In the genomic region with DNA sequence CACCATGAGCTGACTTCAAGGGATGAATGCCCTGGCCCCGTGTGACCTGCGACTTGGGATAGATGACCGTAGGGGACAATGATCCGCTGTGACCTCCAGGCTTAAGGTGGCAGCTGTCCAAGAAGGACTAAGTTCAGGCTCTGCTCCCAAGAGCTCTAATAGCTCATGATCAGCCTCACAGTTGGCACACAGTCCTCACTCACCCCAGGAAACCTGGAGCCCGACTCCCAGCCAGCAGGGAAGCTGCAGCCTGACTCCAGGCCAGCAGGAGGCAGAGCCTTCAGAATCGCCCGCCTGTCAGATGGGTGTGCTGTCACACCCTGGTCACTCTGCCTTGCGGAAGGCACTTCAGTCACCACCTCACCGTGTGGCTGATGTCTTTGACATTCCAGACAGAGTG, we compare ENCODE assay signal across 12 mouse cellular contexts. TPM values are rescaled to one million over a fixed set of nuclear protein-coding genes. Genes with fewer than 3 reads are reported as not detected.
A peak's percentile ranks its signal among the peaks of the same experiment; 100 is the strongest.
DNase-seq lines count a peak whose midpoint lies in the region; ATAC-seq and TF ChIP-seq lines count a peak whose summit lies in the region.
"Had no signal": no experiment of that assay in that cellular context is flagged by ENCODE, and none has a peak within 500 bp of the region (broad histone marks: within the 10 kb centered on the region; RNA-seq: fewer than 3 reads in every experiment).

No protein-coding gene starts in this region.

- H3K4me3 ChIP-seq in heart, embryonic 12.5 days: no peak overlapping the region
- H3K4me3 ChIP-seq in liver, embryonic 14.5 days (ENCODE audit: insufficient read depth in 1 of 2, low read depth in 2 of 2, low read length in 2 of 2): no peak overlapping the region
- no peak overlapping the region for H3K4me3 ChIP-seq in liver, embryonic 11.5 days (ENCODE audit: low read depth, low read length)
- H3K4me3 ChIP-seq: embryonic facial prominence, embryonic 15.5 days; limb, embryonic 13.5 days had no signal

- peak; percentile 21 for TF ChIP-seq CTCF in liver, embryonic 14.5 days (IDR thresholded peaks at IDR 0.05; ENCODE audit: low read depth)

- WGBS in heart, embryonic 12.5 days: 52% methylated on average over 9 of the region's 9 CpGs
- WGBS in liver, embryonic 14.5 days (ENCODE audit: insufficient replicate concordance): 67% methylated on average over 9 of the region's 9 CpGs
- WGBS in liver, embryonic 11.5 days: 62% methylated on average over 9 of the region's 9 CpGs

- H3K36me3 ChIP-seq in heart, embryonic 12.5 days: no peaks in the 10 kb centered on the region
- no peaks in the 10 kb centered on the region for H3K36me3 ChIP-seq in liver, embryonic 14.5 days (replicated peaks; ENCODE audit: control insufficient read depth, insufficient read depth, low read depth)
- no peaks in the 10 kb centered on the region for H3K36me3 ChIP-seq in liver, embryonic 11.5 days (ENCODE audit: control insufficient read depth, insufficient read depth, low read length)
- H3K36me3 ChIP-seq: embryonic facial prominence, embryonic 15.5 days; limb, embryonic 13.5 days had no signal

- no peak overlapping the region for H3K4me2 ChIP-seq in heart, embryonic 12.5 days
- H3K4me2 ChIP-seq in liver, embryonic 14.5 days (ENCODE audit: low read depth): no peak overlapping the region
- H3K4me2 ChIP-seq in liver, embryonic 11.5 days: no peak overlapping the region
- H3K4me2 ChIP-seq: embryonic facial prominence, embryonic 15.5 days; limb, embryonic 13.5 days had no signal

- H3K27ac ChIP-seq in heart, embryonic 12.5 days (ENCODE audit: poor library complexity, severe bottlenecking): no peak overlapping the region
- no peak overlapping the region for H3K27ac ChIP-seq in liver, embryonic 14.5 days
- H3K27ac ChIP-seq in liver, embryonic 11.5 days (ENCODE audit: low read depth, low read length): no peak overlapping the region
- H3K27ac ChIP-seq: embryonic facial prominence, embryonic 15.5 days; limb, embryonic 13.5 days had no signal

- no peak for TF ChIP-seq EP300 in liver, embryonic 14.5 days (IDR thresholded peaks at IDR 0.05; ENCODE audit: low read depth)

- DNase-seq in heart, adult 8-10 months (ENCODE audit: low spot score): peak; percentile 13
- no peak for DNase-seq in liver, embryonic 14.5 days (ENCODE audit: low read depth in 3 of 3, low spot score in 3 of 3)
- no peak for DNase-seq in liver, embryonic 11.5 days (ENCODE audit: low spot score)
- peak; percentile 18 for DNase-seq in adrenal gland, postnatal 25 days
- DNase-seq in heart, postnatal 4 days: peak; percentile 32
- no peak for DNase-seq in urinary bladder, postnatal 4 days (ENCODE audit: low spot score in 2 of 2)

- ATAC-seq in heart, embryonic 12.5 days (ENCODE audit: insufficient number of reproducible peaks, low FRiP score): no peak
- no peak for ATAC-seq in liver, embryonic 14.5 days (ENCODE audit: insufficient read depth)
- ATAC-seq in liver, embryonic 11.5 days (replicated peaks; ENCODE audit: low FRiP score): no peak

- no peak overlapping the region for H3K9ac ChIP-seq in heart, embryonic 12.5 days
- H3K9ac ChIP-seq in liver, embryonic 14.5 days (replicated peaks): no peak overlapping the region
- H3K9ac ChIP-seq in liver, embryonic 11.5 days (ENCODE audit: low read depth, low read length): no peak overlapping the region
- H3K9ac ChIP-seq: embryonic facial prominence, embryonic 15.5 days; limb, embryonic 13.5 days had no signal

- no peaks in the 10 kb centered on the region for H3K9me3 ChIP-seq in heart, embryonic 12.5 days (replicated peaks)
- no peaks in the 10 kb centered on the region for H3K9me3 ChIP-seq in liver, embryonic 14.5 days (ENCODE audit: control insufficient read depth, low read length)
- H3K9me3 ChIP-seq in liver, embryonic 11.5 days (ENCODE audit: control insufficient read depth, low read length): no peaks in the 10 kb centered on the region
- H3K9me3 ChIP-seq: embryonic facial prominence, embryonic 15.5 days; limb, embryonic 13.5 days had no signal

- H3K27me3 ChIP-seq in heart, embryonic 12.5 days (replicated peaks): peaks cover 12% of the 10 kb centered on the region
- H3K27me3 ChIP-seq in liver, embryonic 14.5 days (ENCODE audit: control insufficient read depth, insufficient read depth, low read length): no peaks in the 10 kb centered on the region
- no peaks in the 10 kb centered on the region; the same call in 1 of the 2 replicates for H3K27me3 ChIP-seq in liver, embryonic 11.5 days (replicated peaks; ENCODE audit: control insufficient read depth, insufficient read depth, low read length)

- peaks cover 17% of the 10 kb centered on the region for H3K4me1 ChIP-seq in heart, embryonic 12.5 days (replicated peaks)
- no peaks in the 10 kb centered on the region for H3K4me1 ChIP-seq in liver, embryonic 14.5 days (replicated peaks; ENCODE audit: control insufficient read depth in 2 of 2, insufficient read depth in 2 of 2, low read length in 1 of 2)
- H3K4me1 ChIP-seq in liver, embryonic 11.5 days (replicated peaks; ENCODE audit: control insufficient read depth, insufficient read depth, low read length): no peaks in the 10 kb centered on the region; the same call in 1 of the 2 replicates

RNA-seq across cellular contexts. Expression of gene Slco4a1, which starts 13.7 kb away (rescaled TPM):
- total RNA-seq in heart, adult 8-10 months (2022): under 1 TPM in 2 of 4 experiments, not detected in 2; 0.09 to 0.34 TPM
- polyA plus RNA-seq in heart, embryonic 12.5 days (2016; fragmentation: Nextera tagmentation; extraction: Ambion mirVana): 0.51 and 0.67 TPM in 2 replicates
- 0.65 and 0.69 TPM in 2 replicates for polyA plus RNA-seq in liver, embryonic 14.5 days (2012; rRNA removed)
- polyA plus RNA-seq in liver, embryonic 14.5 days (2014; fragmentation: Nextera tagmentation; extraction: Ambion mirVana): 0.28 and 0.53 TPM in 2 replicates
- polyA plus RNA-seq in liver, embryonic 11.5 days (2014; fragmentation: Nextera tagmentation; extraction: Ambion mirVana): 1.5 and 2.0 TPM in 2 replicates
- 1.5 and 3.9 TPM in 2 replicates for total RNA-seq in adrenal gland, postnatal 25 days (2021)
- under 1 TPM; 0.19 to 0.20 TPM for total RNA-seq in heart, postnatal 4 days (2021)

RNA-seq across cellular contexts. Expression of gene Ntsr1, which starts 30.0 kb away (rescaled TPM):
- not detected for total RNA-seq in heart, adult 8-10 months (2022)
- 0.80 and 0.94 TPM in 2 replicates for polyA plus RNA-seq in heart, embryonic 12.5 days (2016; fragmentation: Nextera tagmentation; extraction: Ambion mirVana)
- polyA plus RNA-seq in liver, embryonic 14.5 days (2012; rRNA removed): 0.04 and 0.06 TPM in 2 replicates
- 0.05 TPM in 1 of 2 replicates, not detected in the other for polyA plus RNA-seq in liver, embryonic 14.5 days (2014; fragmentation: Nextera tagmentation; extraction: Ambion mirVana)
- 0.49 and 0.75 TPM in 2 replicates for polyA plus RNA-seq in liver, embryonic 11.5 days (2014; fragmentation: Nextera tagmentation; extraction: Ambion mirVana)
- total RNA-seq in adrenal gland, postnatal 25 days (2021): not detected in 2 replicates
- total RNA-seq in heart, postnatal 4 days (2021): under 1 TPM; 0.21 to 0.45 TPM
- total RNA-seq: megakaryocyte, adult 5-6 weeks; monocyte, adult 5-6 weeks; neutrophil, adult 5-6 weeks had no signal

Comparison
In these comparisons a context has a peak if more than half of its experiments do, and no peak if none do; other contexts are left out.
1. DNase-seq: peak in heart, adult 8-10 months (single experiment), adrenal gland, postnatal 25 days (single experiment) and heart, postnatal 4 days (single experiment); none in liver, embryonic 14.5 days (0 of 3), liver, embryonic 11.5 days (single experiment) and urinary bladder, postnatal 4 days (0 of 2).